Mouse (Mus musculus) urinary bladder, postnatal 0 days (tissue): ENCODE measurements around the gene Pdcl2. TPM values are rescaled to one million over a fixed set of nuclear protein-coding genes. Genes with fewer than 3 reads are reported as not detected.

Experiments used
- polyA plus RNA-seq: library from polyadenylated mRNA; unstranded; fragments of >200 nt; fragmentation: Nextera tagmentation; extraction: Ambion mirVana; gene quantifications from 2 replicates; pipeline ENCODE4 v1.2.1, GENCODE M21; 2015

The Pdcl2 gene
- polyA plus RNA-seq: not detected in 2 replicates

GRCm38 (mm10) chr5:76330953-76331352, at the start of gene Pdcl2:
Gene Pdcl2 (minus strand): TSS chr5:76331156.

GRCm38 (mm10) chr5:76363453-76364104, 32.6 kb upstream of the Pdcl2 start, which contains the start of gene Nmu:
Gene Nmu (minus strand): TSS chr5:76363788.

GRCm38 (mm10) chr5:76304452-76305341, 26.3 kb downstream of the Pdcl2 start, which contains the start of gene Clock:
Gene Clock (minus strand): TSS chr5:76304792.

Other genes starting within 250 kb of the Pdcl2 start
- 31.3 and 31.4 TPM in 2 replicates for gene Srd5a3, start 190.9 kb downstream of the Pdcl2 start, polyA plus RNA-seq
- 80.8 and 92.2 TPM in 2 replicates for gene Tmem165, start 147.3 kb downstream of the Pdcl2 start, polyA plus RNA-seq
- gene Clock, start 26.4 kb downstream of the Pdcl2 start, polyA plus RNA-seq: 6.7 and 7.0 TPM in 2 replicates
- gene Nmu, start 32.6 kb upstream of the Pdcl2 start, polyA plus RNA-seq: not detected in 2 replicates
- not detected in 2 replicates for gene Gm7271, start 152.9 kb upstream of the Pdcl2 start, polyA plus RNA-seq
- 15.4 and 15.8 TPM in 2 replicates for gene Exoc1, start 198.2 kb upstream of the Pdcl2 start, polyA plus RNA-seq